Mouse (Mus musculus) embryonic facial prominence, embryonic 11.5 days (tissue): ENCODE data around the gene Prune2. TPM values are rescaled to one million over a fixed set of nuclear protein-coding genes. Genes with fewer than 3 reads are reported as not detected.

Source experiments
- ATAC-seq: fragments of 200-750 bp; cut with Nextera tagmentation; replicated peaks from 2 replicates; pipeline ENCODE4 v1.8.0; 2017; ENCODE audit warnings: low read depth; ENCODE audit not compliant: insufficient number of reproducible peaks, low FRiP score, low TSS enrichment
- DNase-seq: peaks from one replicate; pipeline ENCODE4 v3.0.0-alpha.2; 2015; ENCODE audit warnings: low spot score
- H3K27ac ChIP-seq: fragments of 300-500 bp; sonication (generic); replicated peaks from 2 replicates; pipeline ENCODE4 v1.5.1; 2014; ENCODE audit warnings: mild to moderate bottlenecking, low read depth, low read length, control low read depth
- H3K27me3 ChIP-seq: fragments of 300-500 bp; sonication (generic); 2 replicates; pipeline ENCODE4 v1.6.1; 2014; ENCODE audit warnings: mild to moderate bottlenecking, low read length, moderate library complexity, mixed read lengths; ENCODE audit not compliant: control insufficient read depth, insufficient read depth
- H3K36me3 ChIP-seq: fragments of 300-500 bp; sonication (generic); replicated peaks from 2 replicates; pipeline ENCODE4 v1.6.1; 2014; ENCODE audit warnings: low read depth, mild to moderate bottlenecking, low read length, moderate library complexity, mixed read lengths; ENCODE audit not compliant: control insufficient read depth, insufficient read depth
- H3K4me1 ChIP-seq: fragments of 300-500 bp; sonication (generic); 2 replicates; pipeline ENCODE4 v1.6.1; 2014; ENCODE audit warnings: low read length, mixed read lengths; ENCODE audit not compliant: control insufficient read depth, insufficient read depth
- H3K4me2 ChIP-seq: fragments of 300-500 bp; sonication (generic); 2 replicates; pipeline ENCODE4 v1.6.1; 2014; ENCODE audit warnings: low read depth, mild to moderate bottlenecking, control low read depth, low read length, moderate library complexity
- H3K4me3 ChIP-seq: fragments of 300-500 bp; sonication (generic); 2 replicates; pipeline ENCODE4 v1.5.1; 2014; ENCODE audit warnings: low read depth, low read length, control low read depth
- H3K9ac ChIP-seq: fragments of 300-500 bp; sonication (generic); replicated peaks from 2 replicates; pipeline ENCODE4 v1.6.1; 2014; ENCODE audit warnings: mild to moderate bottlenecking, control low read depth, low read length
- H3K9me3 ChIP-seq: fragments of 300-500 bp; sonication (generic); replicated peaks from 2 replicates; pipeline ENCODE4 v1.6.1; 2016; ENCODE audit warnings: mild to moderate bottlenecking, low read length, inconsistent platforms, mixed read lengths; ENCODE audit not compliant: control insufficient read depth
- WGBS: fragments of 180-500 bp; shearing (Covaris S2); extraction: QIAGEN DNeasy Blood & Tissue Kit; methylation state at CpG from one replicate; pipeline ENCODE4 v1.1.7; 2014; 5-methylcytosine and 5-hydroxymethylcytosine counted together
- polyA plus RNA-seq: library from polyadenylated mRNA; unstranded; fragments of >200 nt; fragmentation: Nextera tagmentation; extraction: Ambion mirVana; gene quantifications from 2 replicates; pipeline ENCODE4 v1.2.1, GENCODE M21; 2014

Gene Prune2
- 1.5 and 1.9 TPM in 2 replicates for polyA plus RNA-seq

DNA sequence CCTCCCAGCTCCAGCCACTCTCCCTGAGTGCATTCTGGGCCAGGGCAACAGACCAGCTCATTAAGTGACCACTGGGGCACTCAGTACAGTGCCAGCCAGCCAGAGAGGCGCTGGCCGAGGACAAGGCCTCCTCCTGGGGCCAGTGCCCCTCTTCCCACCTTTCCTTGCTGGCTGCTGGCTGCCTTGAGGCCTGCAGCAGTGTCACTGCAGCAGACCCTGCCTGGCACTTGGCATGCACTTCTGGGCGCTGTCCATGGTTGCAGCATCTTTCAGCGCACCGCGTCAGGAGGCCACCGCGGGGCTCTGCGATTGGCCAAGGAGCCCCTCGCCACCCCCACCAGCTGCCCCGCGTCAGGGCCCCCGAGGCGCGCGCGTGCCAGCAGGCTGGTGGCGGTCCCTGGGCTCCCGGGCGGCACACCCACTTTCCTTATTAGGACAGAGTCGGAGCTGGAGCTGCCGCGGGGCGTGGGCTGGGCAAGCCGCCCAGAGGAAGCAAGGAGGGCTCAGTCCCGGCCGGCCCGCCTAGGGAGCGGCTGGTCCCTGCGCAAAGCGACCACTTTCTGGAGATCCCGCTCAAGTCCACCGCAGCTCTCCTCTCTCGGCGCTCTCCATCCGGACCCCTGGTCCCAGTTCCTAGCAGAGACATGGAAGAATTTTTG is at the start of gene Prune2:
Gene Prune2, plus strand, starts transcription at position 506 of the 659 bp plus-strand sequence.
- Histone ChIP-seq H3K4me3 (peak within 1 kb of the TSS; percentile 38), H3K9me3 (no peaks in the 10 kb centered on the region), H3K4me2 (peak within 1 kb of the TSS; percentile 81), H3K4me1 (peaks cover 7% of the 10 kb centered on the region; the same call in 1 of the 2 replicates), H3K27ac (no peak within 1 kb of the TSS), H3K9ac (peak within 1 kb of the TSS; percentile 32), H3K27me3 (no peaks in the 10 kb centered on the region; the same call in 1 of the 2 replicates), H3K36me3 (no peaks in the 10 kb centered on the region)
- WGBS, result 1% methylated on average over 36 of the region's 36 CpGs
- DNase-seq (peak; percentile 86), ATAC-seq (peak; percentile 92)

DNA sequence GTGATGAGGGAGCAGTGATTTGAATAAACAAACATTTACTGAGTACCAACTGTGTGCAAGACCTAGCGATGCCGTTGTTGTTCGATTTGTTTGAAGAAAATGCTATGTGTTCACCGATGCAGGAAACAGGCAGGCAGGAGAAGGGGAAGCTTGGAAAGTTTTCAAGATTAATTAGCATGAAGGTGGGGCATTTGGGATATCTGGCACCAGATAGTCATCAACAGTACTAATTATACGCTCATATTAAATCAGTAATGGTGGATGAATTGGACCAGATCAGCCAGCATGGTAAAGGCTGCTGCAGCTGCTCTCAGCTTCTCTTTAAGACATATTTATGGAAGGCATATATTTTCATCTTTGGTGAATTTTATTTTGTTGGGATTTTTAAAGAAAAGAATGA is 44.4 kb upstream of the Prune2 start:
- ATAC-seq (no peak), DNase-seq (no peak)
- Histone ChIP-seq H3K4me1 (no peaks in the 10 kb centered on the region), H3K27me3 (no peaks in the 10 kb centered on the region), H3K36me3 (no peaks in the 10 kb centered on the region), H3K9me3 (no peaks in the 10 kb centered on the region), H3K4me3 (no peak overlapping the region), H3K4me2 (no peak overlapping the region), H3K9ac (no peak overlapping the region), H3K27ac (no peak overlapping the region)
- WGBS, result 80% methylated on average over 5 of the region's 5 CpGs

DNA sequence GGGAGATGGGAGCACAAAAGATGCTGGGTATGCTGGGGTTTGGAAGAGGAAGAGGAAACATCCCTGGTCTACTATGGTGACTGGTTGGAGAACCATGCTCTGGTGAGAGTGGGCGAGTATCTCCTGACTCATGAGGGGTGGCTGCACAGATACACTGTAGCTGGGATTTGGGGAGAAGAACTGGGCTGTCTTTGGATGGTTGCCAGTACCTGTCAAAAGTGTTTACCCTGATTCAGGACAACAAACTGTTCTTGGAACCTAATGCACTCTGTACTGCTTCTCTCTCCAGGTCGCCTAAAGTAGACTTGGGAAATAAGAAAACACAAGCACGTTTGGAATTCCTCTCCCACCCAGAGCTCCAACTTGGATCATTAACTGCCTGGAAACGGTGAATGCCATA is 31.4 kb upstream of the Prune2 start:
- H3K9me3 ChIP-seq, result no peaks in the 10 kb centered on the region
- no peak overlapping the region for H3K4me2 ChIP-seq
- no peaks in the 10 kb centered on the region for H3K4me1 ChIP-seq
- no peak overlapping the region for H3K4me3 ChIP-seq
- H3K27ac ChIP-seq, result no peak overlapping the region
- 78% methylated on average over 4 of the region's 4 CpGs for WGBS
- no peak overlapping the region for H3K9ac ChIP-seq
- no peaks in the 10 kb centered on the region for H3K27me3 ChIP-seq
- DNase-seq (no peak), ATAC-seq (no peak)
- H3K36me3 ChIP-seq, result no peaks in the 10 kb centered on the region

DNA sequence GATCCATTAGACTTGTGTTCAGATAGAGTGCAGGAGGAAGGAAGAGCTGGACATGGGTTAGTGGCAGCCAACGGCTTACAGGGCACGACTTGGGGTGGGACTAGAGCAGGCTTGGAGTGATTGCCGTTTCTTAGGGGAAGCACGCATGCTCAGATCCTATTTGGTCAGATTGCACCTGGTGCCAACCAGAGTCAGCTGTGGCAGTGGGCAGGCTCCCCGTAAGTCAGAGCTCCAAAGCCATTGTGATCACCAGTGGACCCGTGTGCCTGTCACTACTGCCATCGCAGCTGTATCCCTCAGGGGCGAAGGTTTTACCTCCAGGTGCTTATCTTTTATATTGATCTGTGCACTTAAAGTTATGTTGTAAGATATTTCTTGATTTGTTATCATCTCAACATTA is 21.3 kb upstream of the Prune2 start:
- H3K27ac ChIP-seq, result no peak overlapping the region
- H3K36me3 ChIP-seq, result no peaks in the 10 kb centered on the region
- 84% methylated on average over 8 of the region's 8 CpGs for WGBS
- no peaks in the 10 kb centered on the region for H3K27me3 ChIP-seq
- ATAC-seq (no peak), DNase-seq (no peak)
- H3K9me3 ChIP-seq, result no peaks in the 10 kb centered on the region
- H3K4me3 ChIP-seq, result no peak overlapping the region
- no peak overlapping the region for H3K4me2 ChIP-seq
- H3K9ac ChIP-seq, result no peak overlapping the region
- no peaks in the 10 kb centered on the region for H3K4me1 ChIP-seq

DNA sequence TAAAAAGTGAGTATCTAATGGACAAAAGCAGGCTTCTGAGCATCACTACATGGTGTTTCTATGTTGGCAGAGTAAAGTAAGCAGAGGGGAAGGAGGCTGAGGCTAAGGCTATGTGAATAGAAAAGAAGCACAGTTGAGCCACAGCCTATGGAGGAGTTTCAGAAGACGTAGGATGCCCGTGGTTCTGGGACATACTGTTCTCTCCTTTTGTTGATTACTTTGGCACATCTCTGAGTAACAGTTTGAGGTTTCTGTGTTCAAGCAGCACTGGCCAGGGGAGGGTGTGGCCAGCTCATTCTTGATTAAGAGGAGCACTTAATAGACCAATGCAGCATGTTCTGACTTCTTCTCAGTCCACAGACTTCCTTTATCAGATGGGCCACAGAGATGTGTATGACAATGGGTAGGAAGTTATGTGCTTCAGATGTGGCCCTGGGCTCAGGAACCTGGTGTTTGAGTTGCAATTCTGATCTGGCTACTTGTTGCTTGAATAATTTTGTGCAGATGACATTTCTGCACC is 7.1 kb upstream of the Prune2 start:
- Histone ChIP-seq H3K27me3 (no peaks in the 10 kb centered on the region), H3K27ac (no peak overlapping the region), H3K36me3 (no peaks in the 10 kb centered on the region), H3K9ac (no peak overlapping the region), H3K9me3 (no peaks in the 10 kb centered on the region), H3K4me2 (no peak overlapping the region), H3K4me3 (no peak overlapping the region), H3K4me1 (no peaks in the 10 kb centered on the region)
- 76% methylated on average over 2 of the region's 2 CpGs for WGBS
- ATAC-seq (no peak), DNase-seq (no peak)

DNA sequence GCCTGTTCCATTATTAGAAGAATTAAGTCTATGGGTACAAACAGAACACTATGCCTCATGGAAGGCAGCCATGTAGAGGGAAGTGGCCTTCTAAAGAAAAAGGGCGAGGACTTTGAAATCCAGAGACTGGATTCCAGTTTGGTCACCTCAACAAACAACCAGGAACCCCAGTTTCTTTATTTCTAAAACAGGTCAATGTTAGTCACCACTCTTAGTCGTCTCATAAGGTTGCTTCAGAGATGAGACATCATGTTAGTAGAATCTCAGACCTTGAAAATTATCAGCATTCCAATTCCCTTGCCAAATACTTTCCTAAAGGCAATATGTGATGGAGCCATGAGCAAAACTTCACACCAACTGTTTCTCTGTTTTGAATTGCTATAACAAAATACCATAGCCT is 6.6 kb upstream of the Prune2 start:
- Histone ChIP-seq H3K9ac (no peak overlapping the region), H3K9me3 (no peaks in the 10 kb centered on the region), H3K27me3 (no peaks in the 10 kb centered on the region), H3K4me2 (no peak overlapping the region), H3K4me1 (no peaks in the 10 kb centered on the region), H3K27ac (no peak overlapping the region), H3K4me3 (no peak overlapping the region), H3K36me3 (no peaks in the 10 kb centered on the region)
- DNase-seq (no peak), ATAC-seq (no peak)
- WGBS, result 79% methylated on average over 2 of the region's 2 CpGs

DNA sequence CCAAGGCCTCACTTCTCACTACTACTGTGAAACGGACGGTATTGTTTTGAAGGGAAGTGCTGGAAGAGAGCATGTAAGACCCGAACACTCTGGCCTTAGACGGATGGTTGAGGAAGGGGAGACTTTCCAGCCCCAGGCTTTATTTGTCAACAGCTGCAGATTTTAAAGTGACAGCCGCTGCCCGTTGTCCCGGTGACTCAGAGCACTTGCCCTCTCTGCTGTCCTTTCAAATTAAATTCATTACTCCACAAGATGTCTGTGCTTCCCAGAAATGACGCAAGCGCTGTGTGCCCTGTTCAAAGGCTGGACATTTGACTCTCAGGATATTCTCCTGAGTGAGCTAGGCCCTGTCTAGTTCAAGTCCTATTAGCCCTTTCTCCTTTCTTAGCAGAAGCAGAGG is 5.9 kb upstream of the Prune2 start:
- Histone ChIP-seq H3K9ac (no peak overlapping the region), H3K4me2 (no peak overlapping the region), H3K27ac (no peak overlapping the region), H3K9me3 (no peaks in the 10 kb centered on the region), H3K36me3 (no peaks in the 10 kb centered on the region), H3K4me3 (no peak overlapping the region), H3K27me3 (no peaks in the 10 kb centered on the region), H3K4me1 (no peaks in the 10 kb centered on the region)
- WGBS, result 33% methylated on average over 9 of the region's 9 CpGs
- DNase-seq (peak; percentile 2), ATAC-seq (no peak)

DNA sequence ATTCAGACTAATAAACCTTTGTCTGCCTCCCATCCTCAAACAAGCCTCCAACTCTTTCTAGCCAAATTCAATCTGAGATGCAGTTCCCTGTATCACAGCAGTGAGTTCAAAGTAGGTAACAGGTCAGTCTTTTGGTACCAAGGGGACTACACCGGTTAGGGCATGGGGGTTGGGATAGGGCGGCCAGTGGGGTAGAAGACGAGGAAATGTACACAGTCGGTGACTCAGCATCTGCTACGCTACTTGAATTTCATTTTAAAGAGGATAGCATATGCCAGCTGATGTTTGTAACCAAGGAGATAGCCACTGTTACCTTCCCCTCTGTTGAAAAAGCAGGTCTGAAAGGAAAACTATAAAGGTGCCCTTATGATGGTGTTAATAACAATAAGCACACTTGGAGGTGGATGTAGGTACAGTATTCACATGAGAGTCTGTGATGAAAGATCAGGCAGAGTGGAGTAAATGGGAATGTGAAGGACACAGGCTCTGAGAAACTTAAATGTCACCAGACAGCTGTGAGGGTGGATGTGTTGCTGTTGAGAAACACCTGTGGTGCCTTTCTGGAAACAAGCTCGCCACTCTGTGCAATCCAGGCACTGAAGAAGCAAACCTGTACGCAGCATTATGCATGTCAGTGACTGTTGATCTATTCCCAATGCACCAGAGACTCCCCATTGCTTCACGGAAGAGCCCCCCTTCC is 5.1 kb upstream of the Prune2 start:
- ATAC-seq, result no peak
- Histone ChIP-seq H3K9ac (no peak overlapping the region), H3K36me3 (no peaks in the 10 kb centered on the region), H3K4me2 (no peak overlapping the region), H3K9me3 (no peaks in the 10 kb centered on the region), H3K4me1 (no peaks in the 10 kb centered on the region), H3K27ac (no peak overlapping the region), H3K4me3 (no peak overlapping the region), H3K27me3 (no peaks in the 10 kb centered on the region; the same call in 1 of the 2 replicates)
- 82% methylated on average over 8 of the region's 8 CpGs for WGBS
- DNase-seq, result no peak
